In the genomic region with DNA sequence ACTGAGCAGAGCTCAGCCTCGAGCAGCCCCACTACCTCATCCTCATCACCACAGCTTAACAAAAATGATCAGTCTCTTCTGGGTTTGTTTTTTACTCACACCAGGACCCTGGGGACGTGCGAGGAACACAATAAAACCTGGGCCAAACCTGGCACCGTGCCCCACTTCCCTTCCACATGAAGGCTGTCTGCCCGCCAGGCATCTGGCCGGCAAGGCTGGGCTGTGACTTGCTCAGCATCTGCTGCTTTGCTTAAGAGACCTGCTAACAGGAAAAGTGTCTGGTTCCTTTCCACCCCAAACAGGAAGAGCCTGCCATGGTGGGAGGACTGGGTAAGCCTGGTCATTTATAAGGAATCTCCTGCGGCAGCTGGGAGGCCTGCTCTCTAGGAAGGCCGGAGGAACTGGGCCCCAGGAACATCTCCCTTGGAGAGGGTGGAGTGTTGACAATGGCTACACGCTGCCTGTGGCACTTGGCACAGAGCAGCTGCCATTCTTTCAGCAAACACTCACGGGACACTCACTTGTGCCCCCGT, we compare ENCODE assay signal across 9 mouse cellular contexts. TPM values are rescaled to one million over a fixed set of nuclear protein-coding genes. Genes with fewer than 3 reads are reported as not detected.
DNase-seq lines count a peak whose midpoint lies in the region; ATAC-seq and TF ChIP-seq lines count a peak whose summit lies in the region.
"Had no signal": no experiment of that assay in that cellular context is flagged by ENCODE, and none has a peak within 500 bp of the region (broad histone marks: within the 10 kb centered on the region; RNA-seq: fewer than 3 reads in every experiment).

No protein-coding gene starts in this region.

- H3K27me3 ChIP-seq in intestine, embryonic 14.5 days (replicated peaks; ENCODE audit: control insufficient read depth, insufficient read depth, low read length), result peaks cover 18% of the 10 kb centered on the region
- no peaks in the 10 kb centered on the region for H3K27me3 ChIP-seq in intestine, postnatal 0 days (replicated peaks; ENCODE audit: control insufficient read depth, insufficient read depth, low read length)
- no peaks in the 10 kb centered on the region for H3K27me3 ChIP-seq in C2C12 (ENCODE audit: control insufficient read depth, insufficient read depth, insufficient read length)
- peaks cover 24% of the 10 kb centered on the region for H3K27me3 ChIP-seq in heart, embryonic 15.5 days
- H3K27me3 ChIP-seq in limb, embryonic 14.5 days (ENCODE audit: control insufficient read depth, insufficient read depth, low read length), result 0 out of 2 replicates have a peak, but pooled peaks cover under 1% of the 10 kb centered on the region

- peak; percentile 52 for DNase-seq in intestine, embryonic 14.5 days (ENCODE audit: low spot score)
- DNase-seq in cerebellum, postnatal 4 days (ENCODE audit: low spot score in 2 of 2), result peak; percentile 43 to 85
- DNase-seq in limb, embryonic 14.5 days (ENCODE audit: low spot score), result peak; percentile 48
- no peak for DNase-seq in frontal cortex, adult 2 months (ENCODE audit: extremely low spot score in 1 of 2, low spot score in 1 of 2)
- no peak for DNase-seq in natural killer cell, adult 2 months (ENCODE audit: low spot score in 2 of 2)

- no peak for TF ChIP-seq CTCF in intestine, postnatal 0 days (IDR thresholded peaks at IDR 0.05; ENCODE audit: low read depth)
- no peak for TF ChIP-seq CTCF in C2C12 (IDR thresholded peaks at IDR 0.05; ENCODE audit: control insufficient read depth, insufficient read depth, insufficient read length)

- H3K4me1 ChIP-seq in intestine, embryonic 14.5 days (replicated peaks; ENCODE audit: control insufficient read depth, insufficient read depth, low read length), result peaks cover 13% of the 10 kb centered on the region; the same call in 1 of the 2 replicates
- 0 out of 2 replicates have a peak, but pooled peaks cover 7% of the 10 kb centered on the region for H3K4me1 ChIP-seq in intestine, postnatal 0 days (replicated peaks; ENCODE audit: control insufficient read depth, insufficient read depth, low read length)
- peaks cover 43% of the 10 kb centered on the region for H3K4me1 ChIP-seq in heart, embryonic 15.5 days (replicated peaks)
- peaks cover 17% of the 10 kb centered on the region for H3K4me1 ChIP-seq in limb, embryonic 14.5 days (ENCODE audit: control insufficient read depth, insufficient read depth, low read length)

- no peaks in the 10 kb centered on the region for H3K79me2 ChIP-seq in C2C12 (ENCODE audit: control insufficient read depth, insufficient read depth)

- H3K9me3 ChIP-seq in intestine, embryonic 14.5 days (ENCODE audit: control insufficient read depth, low read length), result no peaks in the 10 kb centered on the region
- H3K9me3 ChIP-seq in intestine, postnatal 0 days (ENCODE audit: control insufficient read depth), result no peaks in the 10 kb centered on the region
- no peaks in the 10 kb centered on the region for H3K9me3 ChIP-seq in heart, embryonic 15.5 days (replicated peaks)
- H3K9me3 ChIP-seq in limb, embryonic 14.5 days (ENCODE audit: control insufficient read depth, low read length), result no peaks in the 10 kb centered on the region
- H3K9me3 ChIP-seq: G1E had no signal

- H3K79me3 ChIP-seq in C2C12 (ENCODE audit: low read depth), result no peaks in the 10 kb centered on the region

- H3K36me3 ChIP-seq in intestine, embryonic 14.5 days (ENCODE audit: control insufficient read depth, insufficient read depth, low read length), result no peaks in the 10 kb centered on the region
- no peaks in the 10 kb centered on the region for H3K36me3 ChIP-seq in intestine, postnatal 0 days (ENCODE audit: control insufficient read depth, insufficient read depth)
- H3K36me3 ChIP-seq in C2C12 (ENCODE audit: control insufficient read depth, insufficient read depth), result no peaks in the 10 kb centered on the region
- H3K36me3 ChIP-seq in heart, embryonic 15.5 days, result no peaks in the 10 kb centered on the region
- H3K36me3 ChIP-seq in limb, embryonic 14.5 days (ENCODE audit: control insufficient read depth, insufficient read depth, low read length), result no peaks in the 10 kb centered on the region
- H3K36me3 ChIP-seq: G1E had no signal

- no peak for ATAC-seq in intestine, embryonic 14.5 days (replicated peaks; ENCODE audit: low FRiP score, low TSS enrichment, low read depth)
- no peak for ATAC-seq in intestine, postnatal 0 days
- peak; percentile 83 for ATAC-seq in heart, embryonic 15.5 days (replicated peaks; ENCODE audit: insufficient number of reproducible peaks, insufficient read depth, low FRiP score, low read depth)
- peak; percentile 41; the same call in 1 of the 2 replicates for ATAC-seq in limb, embryonic 14.5 days (ENCODE audit: low FRiP score, low read depth)

- 40% methylated on average over 11 of the region's 11 CpGs for WGBS in intestine, embryonic 14.5 days
- 46% methylated on average over 11 of the region's 11 CpGs for WGBS in intestine, postnatal 0 days
- WGBS in heart, embryonic 15.5 days, result 8% methylated on average over 11 of the region's 11 CpGs
- 28% methylated on average over 11 of the region's 11 CpGs for WGBS in limb, embryonic 14.5 days

- peak overlapping the region; percentile 20 for H3ac ChIP-seq in C2C12 (ENCODE audit: control insufficient read depth, insufficient read length, low read depth)

- no peak for TF ChIP-seq POLR2A in limb, embryonic 14.5 days (IDR thresholded peaks at IDR 0.05; ENCODE audit: borderline replicate concordance, extremely low read depth, insufficient read depth, insufficient read length)

- H3K4me3 ChIP-seq in intestine, embryonic 14.5 days (ENCODE audit: low read depth, low read length), result no peak overlapping the region
- no peak overlapping the region for H3K4me3 ChIP-seq in intestine, postnatal 0 days (ENCODE audit: low read depth, low read length)
- H3K4me3 ChIP-seq in C2C12 (ENCODE audit: insufficient read depth, poor library complexity, severe bottlenecking), result no peak overlapping the region
- H3K4me3 ChIP-seq in heart, embryonic 15.5 days, result no peak overlapping the region
- no peak overlapping the region for H3K4me3 ChIP-seq in limb, embryonic 14.5 days (replicated peaks; ENCODE audit: low read length)

- no peak overlapping the region for H3K4me2 ChIP-seq in intestine, embryonic 14.5 days (ENCODE audit: low read length)
- H3K4me2 ChIP-seq in intestine, postnatal 0 days (replicated peaks; ENCODE audit: low read depth), result no peak overlapping the region
- peak overlapping the region; percentile 27; the same call in 1 of the 2 replicates for H3K4me2 ChIP-seq in heart, embryonic 15.5 days
- no peak overlapping the region for H3K4me2 ChIP-seq in limb, embryonic 14.5 days (replicated peaks; ENCODE audit: low read depth, low read length, severe bottlenecking)

- peak overlapping the region; percentile 47; the same call in 1 of the 2 replicates for H3K27ac ChIP-seq in intestine, embryonic 14.5 days (ENCODE audit: low read depth)
- H3K27ac ChIP-seq in intestine, postnatal 0 days (ENCODE audit: low read depth, low read length), result no peak overlapping the region
- H3K27ac ChIP-seq in heart, embryonic 15.5 days, result peak overlapping the region; percentile 62
- no peak overlapping the region for H3K27ac ChIP-seq in limb, embryonic 14.5 days (replicated peaks; ENCODE audit: low read depth, low read length)

- no peak overlapping the region for H3K9ac ChIP-seq in intestine, embryonic 14.5 days (ENCODE audit: low read length)
- no peak overlapping the region for H3K9ac ChIP-seq in intestine, postnatal 0 days (ENCODE audit: low read depth, low read length)
- no peak overlapping the region for H3K9ac ChIP-seq in heart, embryonic 15.5 days
- peak overlapping the region; percentile 8; the same call in 1 of the 2 replicates for H3K9ac ChIP-seq in limb, embryonic 14.5 days (ENCODE audit: low read depth, low read length, severe bottlenecking)

RNA-seq across cellular contexts. Expression of a gene that starts 4.3 kb away (rescaled TPM):
- 1.2 and 1.5 TPM in 2 replicates for polyA plus RNA-seq in intestine, embryonic 14.5 days (2014; fragmentation: Nextera tagmentation; extraction: Ambion mirVana)
- polyA plus RNA-seq in intestine, postnatal 0 days (2015; fragmentation: Nextera tagmentation; extraction: Ambion mirVana), result 1.6 and 2.1 TPM in 2 replicates
- 2.3 TPM for polyA plus RNA-seq in C2C12 (2012; fragmentation: generic; extraction: Trizol)
- 3.8 and 4.0 TPM in 2 replicates for polyA plus RNA-seq in heart, embryonic 15.5 days (2015; fragmentation: Nextera tagmentation; extraction: Ambion mirVana)
- 4.6 and 5.7 TPM in 2 replicates for polyA plus RNA-seq in limb, embryonic 14.5 days (2012; rRNA removed)
- 2.4 and 3.6 TPM in 2 replicates for polyA plus RNA-seq in limb, embryonic 14.5 days (2014; fragmentation: Nextera tagmentation; extraction: Ambion mirVana)
- 3.6 and 3.9 TPM in 2 replicates for polyA plus RNA-seq in frontal cortex, adult 2 months (2012; rRNA removed)
- polyA plus RNA-seq: G1E had no signal

RNA-seq across cellular contexts. Expression of a gene that starts 5.7 kb away (rescaled TPM):
- 13.5 and 14.1 TPM in 2 replicates for polyA plus RNA-seq in intestine, embryonic 14.5 days (2014; fragmentation: Nextera tagmentation; extraction: Ambion mirVana)
- polyA plus RNA-seq in intestine, postnatal 0 days (2015; fragmentation: Nextera tagmentation; extraction: Ambion mirVana), result 5.4 and 7.3 TPM in 2 replicates
- 44.6 TPM for polyA plus RNA-seq in C2C12 (2012; fragmentation: generic; extraction: Trizol)
- polyA plus RNA-seq in heart, embryonic 15.5 days (2015; fragmentation: Nextera tagmentation; extraction: Ambion mirVana), result 8.8 and 10.5 TPM in 2 replicates
- polyA plus RNA-seq in limb, embryonic 14.5 days (2012; rRNA removed), result 60.0 and 103 TPM in 2 replicates
- 8.3 and 10.9 TPM in 2 replicates for polyA plus RNA-seq in limb, embryonic 14.5 days (2014; fragmentation: Nextera tagmentation; extraction: Ambion mirVana)
- 70.8 and 70.9 TPM in 2 replicates for polyA plus RNA-seq in frontal cortex, adult 2 months (2012; rRNA removed)

RNA-seq across cellular contexts. Expression of a gene that starts 29.7 kb away (rescaled TPM):
- 1.3 and 1.4 TPM in 2 replicates for polyA plus RNA-seq in intestine, embryonic 14.5 days (2014; fragmentation: Nextera tagmentation; extraction: Ambion mirVana)
- 0.76 and 1.5 TPM in 2 replicates for polyA plus RNA-seq in intestine, postnatal 0 days (2015; fragmentation: Nextera tagmentation; extraction: Ambion mirVana)
- polyA plus RNA-seq in C2C12 (2012; fragmentation: generic; extraction: Trizol), result 1.5 TPM
- polyA plus RNA-seq in heart, embryonic 15.5 days (2015; fragmentation: Nextera tagmentation; extraction: Ambion mirVana), result 0.82 and 1.4 TPM in 2 replicates
- polyA plus RNA-seq in limb, embryonic 14.5 days (2012; rRNA removed), result 0.57 and 1.2 TPM in 2 replicates
- polyA plus RNA-seq in limb, embryonic 14.5 days (2014; fragmentation: Nextera tagmentation; extraction: Ambion mirVana), result 0.33 and 0.39 TPM in 2 replicates
- 0.60 and 0.80 TPM in 2 replicates for polyA plus RNA-seq in frontal cortex, adult 2 months (2012; rRNA removed)
- polyA plus RNA-seq: G1E had no signal

RNA-seq across cellular contexts. Expression of a gene that starts 37.9 kb away (rescaled TPM):
- 0.09 TPM in 1 of 2 replicates, not detected in the other for polyA plus RNA-seq in intestine, embryonic 14.5 days (2014; fragmentation: Nextera tagmentation; extraction: Ambion mirVana)
- 0.51 and 0.65 TPM in 2 replicates for polyA plus RNA-seq in intestine, postnatal 0 days (2015; fragmentation: Nextera tagmentation; extraction: Ambion mirVana)
- not detected for polyA plus RNA-seq in C2C12 (2012; fragmentation: generic; extraction: Trizol)
- polyA plus RNA-seq in heart, embryonic 15.5 days (2015; fragmentation: Nextera tagmentation; extraction: Ambion mirVana), result 0.11 and 0.13 TPM in 2 replicates
- polyA plus RNA-seq in limb, embryonic 14.5 days (2012; rRNA removed), result 0.03 and 0.04 TPM in 2 replicates
- polyA plus RNA-seq in limb, embryonic 14.5 days (2014; fragmentation: Nextera tagmentation; extraction: Ambion mirVana), result not detected in 2 replicates
- 0.04 TPM in 1 of 2 replicates, not detected in the other for polyA plus RNA-seq in frontal cortex, adult 2 months (2012; rRNA removed)
- polyA plus RNA-seq: G1E had no signal

RNA-seq across cellular contexts. Expression of a gene that starts 54.8 kb away (rescaled TPM):
- polyA plus RNA-seq in intestine, embryonic 14.5 days (2014; fragmentation: Nextera tagmentation; extraction: Ambion mirVana), result not detected in 2 replicates
- polyA plus RNA-seq in intestine, postnatal 0 days (2015; fragmentation: Nextera tagmentation; extraction: Ambion mirVana), result not detected in 2 replicates
- polyA plus RNA-seq in C2C12 (2012; fragmentation: generic; extraction: Trizol), result not detected
- polyA plus RNA-seq in heart, embryonic 15.5 days (2015; fragmentation: Nextera tagmentation; extraction: Ambion mirVana), result 0.09 TPM in 1 of 2 replicates, not detected in the other
- not detected in 2 replicates for polyA plus RNA-seq in limb, embryonic 14.5 days (2012; rRNA removed)
- polyA plus RNA-seq in limb, embryonic 14.5 days (2014; fragmentation: Nextera tagmentation; extraction: Ambion mirVana), result not detected in 2 replicates
- not detected in 2 replicates for polyA plus RNA-seq in frontal cortex, adult 2 months (2012; rRNA removed)
- polyA plus RNA-seq: G1E had no signal

Comparison
In these comparisons a context has a peak if more than half of its experiments do, and no peak if none do; other contexts are left out.
1. H3K27ac ChIP-seq: peak in intestine, embryonic 14.5 days (single experiment) and heart, embryonic 15.5 days (single experiment); none in intestine, postnatal 0 days (single experiment) and limb, embryonic 14.5 days (single experiment).
2. ATAC-seq: peak in heart, embryonic 15.5 days (single experiment) and limb, embryonic 14.5 days (single experiment); none in intestine, embryonic 14.5 days (single experiment) and intestine, postnatal 0 days (single experiment).
3. DNase-seq: peak in intestine, embryonic 14.5 days (single experiment), cerebellum, postnatal 4 days (2 of 2) and limb, embryonic 14.5 days (single experiment); none in frontal cortex, adult 2 months (0 of 2) and natural killer cell, adult 2 months (0 of 2).